Comparison of ENCODE assay signal across 17 mouse cellular contexts in the genomic region with DNA sequence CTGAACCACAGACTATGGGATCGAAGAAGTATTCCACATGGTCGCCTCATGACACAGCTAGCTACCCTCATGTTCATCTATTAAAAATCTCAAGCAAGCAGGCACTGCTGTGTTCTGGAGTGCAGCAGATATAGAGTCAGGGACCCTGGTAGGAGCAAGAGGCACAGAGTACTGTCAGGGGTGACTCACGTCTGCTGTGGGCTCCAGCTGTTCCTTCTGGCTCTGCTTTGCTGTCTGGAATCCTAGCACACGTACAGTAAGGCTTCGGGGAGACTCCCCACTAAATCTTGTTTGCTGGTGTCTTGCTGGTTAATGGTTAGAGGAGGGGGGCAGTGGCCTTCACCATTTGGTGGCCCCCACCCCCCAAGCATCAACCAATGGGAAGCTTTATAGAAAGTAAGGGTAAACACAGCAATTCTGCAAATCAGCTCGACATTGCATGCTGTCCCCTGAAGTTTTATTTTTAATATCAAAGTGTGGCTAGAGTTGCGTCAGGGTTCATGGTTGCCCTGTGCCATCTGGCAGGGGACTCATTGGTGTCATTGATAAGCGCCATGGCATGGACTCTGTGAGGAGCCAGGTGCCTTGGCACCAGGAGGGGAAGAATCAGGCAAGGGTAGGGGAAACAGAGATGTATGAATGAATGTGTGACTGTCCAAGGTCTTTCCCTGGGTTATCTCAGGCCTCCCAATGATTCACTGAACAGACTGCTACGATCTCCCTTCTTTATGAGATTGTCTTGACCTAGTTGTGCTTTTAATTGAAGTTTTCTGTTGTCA. TPM values are rescaled to one million over a fixed set of nuclear protein-coding genes. Genes with fewer than 3 reads are reported as not detected.
A peak's percentile ranks its signal among the peaks of the same experiment; 100 is the strongest.
DNase-seq lines count a peak whose midpoint lies in the region; ATAC-seq and TF ChIP-seq lines count a peak whose summit lies in the region.
"Had no signal": no experiment of that assay in that cellular context is flagged by ENCODE, and none has a peak within 500 bp of the region (broad histone marks: within the 10 kb centered on the region; RNA-seq: fewer than 3 reads in every experiment).

A gene (minus strand): TSS at position 365 of the 779 bp plus-strand sequence.

- H3K4me3 ChIP-seq in kidney, embryonic 16.5 days (ENCODE audit: low read length), result no peak within 1 kb of the TSS
- H3K4me3 ChIP-seq in kidney, adult 2 months (ENCODE audit: insufficient read depth, low read depth, low read length), result no peak within 1 kb of the TSS
- peak within 1 kb of the TSS; percentile 38 for H3K4me3 ChIP-seq in liver, embryonic 15.5 days (replicated peaks)
- H3K4me3 ChIP-seq: embryonic facial prominence, embryonic 15.5 days; forebrain, embryonic 13.5 days; left cerebral cortex, adult 2 months; neural tube, embryonic 13.5 days had no signal

- no peaks in the 10 kb centered on the region for H3K27me3 ChIP-seq in kidney, embryonic 16.5 days (ENCODE audit: insufficient read depth, low read length)
- H3K27me3 ChIP-seq in kidney, adult 2 months (replicated peaks; ENCODE audit: control insufficient read depth, insufficient read depth, low read length), result no peaks in the 10 kb centered on the region
- no peaks in the 10 kb centered on the region for H3K27me3 ChIP-seq in liver, embryonic 15.5 days
- H3K27me3 ChIP-seq: embryonic facial prominence, embryonic 15.5 days; forebrain, embryonic 13.5 days; neural tube, embryonic 13.5 days had no signal

- H3K9ac ChIP-seq in kidney, embryonic 16.5 days (replicated peaks; ENCODE audit: low read length), result no peak within 1 kb of the TSS
- peak within 1 kb of the TSS; percentile 1; the same call in 1 of the 2 replicates for H3K9ac ChIP-seq in liver, embryonic 15.5 days
- H3K9ac ChIP-seq: embryonic facial prominence, embryonic 15.5 days; forebrain, embryonic 13.5 days; neural tube, embryonic 13.5 days had no signal

- H3K4me2 ChIP-seq in kidney, embryonic 16.5 days (replicated peaks; ENCODE audit: low read depth, low read length), result no peak within 1 kb of the TSS
- peak within 1 kb of the TSS; percentile 48 for H3K4me2 ChIP-seq in liver, embryonic 15.5 days
- H3K4me2 ChIP-seq: embryonic facial prominence, embryonic 15.5 days; forebrain, embryonic 13.5 days; neural tube, embryonic 13.5 days had no signal

- no peak for TF ChIP-seq POLR2A in kidney, adult 2 months (IDR thresholded peaks at IDR 0.05; ENCODE audit: low read depth, low read length)

- H3K27ac ChIP-seq in kidney, embryonic 16.5 days (ENCODE audit: low read length), result no peak within 1 kb of the TSS
- no peak within 1 kb of the TSS for H3K27ac ChIP-seq in kidney, adult 2 months (ENCODE audit: insufficient read depth, low read depth, low read length)
- H3K27ac ChIP-seq in liver, embryonic 15.5 days (replicated peaks), result peak within 1 kb of the TSS; percentile 67
- H3K27ac ChIP-seq: embryonic facial prominence, embryonic 15.5 days; forebrain, embryonic 13.5 days; left cerebral cortex, adult 2 months; neural tube, embryonic 13.5 days had no signal

- H3K9me3 ChIP-seq in kidney, embryonic 16.5 days (ENCODE audit: low read length), result no peaks in the 10 kb centered on the region
- H3K9me3 ChIP-seq in liver, embryonic 15.5 days (replicated peaks), result no peaks in the 10 kb centered on the region
- H3K9me3 ChIP-seq: embryonic facial prominence, embryonic 15.5 days; forebrain, embryonic 13.5 days; neural tube, embryonic 13.5 days had no signal

- no peak for ATAC-seq in kidney, embryonic 16.5 days (ENCODE audit: low FRiP score, low TSS enrichment)
- ATAC-seq in liver, embryonic 15.5 days (ENCODE audit: insufficient read depth), result peak; percentile 46; the same call in 1 of the 2 replicates
- ATAC-seq: forebrain, embryonic 13.5 days had no signal

- WGBS in kidney, embryonic 16.5 days, result 69% methylated on average over 9 of the region's 9 CpGs
- 67% methylated on average over 9 of the region's 9 CpGs for WGBS in kidney, adult 2 months
- 52% methylated on average over 9 of the region's 9 CpGs for WGBS in liver, embryonic 15.5 days (ENCODE audit: insufficient replicate concordance)

- DNase-seq in adrenal gland, adult 8-10 months, result peak; percentile 20
- DNase-seq in adrenal gland, postnatal 4 days (ENCODE audit: low spot score in 2 of 2), result no peak
- DNase-seq in kidney, adult 2 months, result no peak
- peak; percentile 31 to 61 for DNase-seq in adrenal gland, postnatal 36 days
- DNase-seq in layer of hippocampus, adult 11-12 months (ENCODE audit: low spot score), result no peak
- DNase-seq in retina, postnatal 1 day, result no peak
- DNase-seq: cerebellum, adult 9-10 months; lung, postnatal 10 days; thymus, postnatal 36 days had no signal

- no peak for TF ChIP-seq CTCF in kidney, adult 2 months (conservative IDR thresholded peaks at IDR 0.05; ENCODE audit: insufficient read depth, insufficient read length, low read depth, low read length)

- no peaks in the 10 kb centered on the region for H3K36me3 ChIP-seq in kidney, embryonic 16.5 days (ENCODE audit: insufficient read depth, low read length)
- no peaks in the 10 kb centered on the region for H3K36me3 ChIP-seq in kidney, adult 2 months (ENCODE audit: control insufficient read depth, insufficient read depth, low read length)
- H3K36me3 ChIP-seq in liver, embryonic 15.5 days (replicated peaks), result 0 out of 2 replicates have a peak, but pooled peaks cover 3% of the 10 kb centered on the region
- H3K36me3 ChIP-seq: embryonic facial prominence, embryonic 15.5 days; neural tube, embryonic 13.5 days had no signal

- no peaks in the 10 kb centered on the region for H3K4me1 ChIP-seq in kidney, embryonic 16.5 days (ENCODE audit: insufficient read depth, low read length)
- H3K4me1 ChIP-seq in kidney, adult 2 months (ENCODE audit: control insufficient read depth, insufficient read depth, low read length), result no peaks in the 10 kb centered on the region
- peaks cover 5% of the 10 kb centered on the region for H3K4me1 ChIP-seq in liver, embryonic 15.5 days (replicated peaks)
- H3K4me1 ChIP-seq: embryonic facial prominence, embryonic 15.5 days; forebrain, embryonic 13.5 days; neural tube, embryonic 13.5 days had no signal

RNA-seq across cellular contexts. Expression of the gene that starts here (rescaled TPM):
- total RNA-seq in adrenal gland, adult 8-10 months (2022), result 10 to 100 TPM in 1 of 4 experiments, 1 to 10 TPM in 1, under 1 TPM in 2; 0.56 to 12.4 (median 4.6) TPM
- total RNA-seq in adrenal gland, postnatal 4 days (2021), result 1 to 10 TPM in 1 of 2 experiments, under 1 TPM in 1; 0.76 to 3.0 TPM
- polyA plus RNA-seq in kidney, embryonic 16.5 days (2015; fragmentation: Nextera tagmentation; extraction: Ambion mirVana), result 7.8 and 12.7 TPM in 2 replicates
- polyA plus RNA-seq in kidney, adult 2 months (2012; rRNA removed), result 0.58 and 0.81 TPM in 2 replicates
- 1 to 10 TPM in 1 of 2 experiments, under 1 TPM in 1; 0.63 to 3.9 TPM for total RNA-seq in adrenal gland, postnatal 36 days (2021)
- polyA plus RNA-seq in liver, embryonic 15.5 days (2015; fragmentation: Nextera tagmentation; extraction: Ambion mirVana), result 1,444 and 1,483 TPM in 2 replicates
- total RNA-seq: hematopoietic stem cell, adult 5-6 weeks; left cerebral cortex, adult 2 months had no signal
- polyA plus RNA-seq: forebrain, embryonic 13.5 days; large intestine, adult 2 months had no signal

Comparison
In these comparisons a context has a peak if more than half of its experiments do, and no peak if none do; other contexts are left out.
1. RNA of the gene that starts here (polyA plus RNA-seq): 1,444 to 1,483 TPM in liver, embryonic 15.5 days; 7.8 to 12.7 TPM in kidney, embryonic 16.5 days and 0.58 to 0.81 TPM in kidney, adult 2 months; every median in the first group is over 100 times any median in the second.
2. DNase-seq: peak in adrenal gland, adult 8-10 months (single experiment) and adrenal gland, postnatal 36 days (2 of 2); none in adrenal gland, postnatal 4 days (0 of 2), kidney, adult 2 months (single experiment), layer of hippocampus, adult 11-12 months (single experiment) and retina, postnatal 1 day (single experiment).